Mouse (Mus musculus) cerebellum, postnatal 10 days (tissue): Measurements from ENCODE around the gene Smad5.

ENCODE experiments used
- DNase-seq, 2 experiments: peaks; one replicate each; pipeline ENCODE4 v3.0.0; 2021; ENCODE audit warnings: mixed read lengths in 2 of 2

Gene Smad5

GRCm38 (mm10) chr13:56703222-56703870, 536 bp downstream of the Smad5 start:
- peak; percentile 84 to 85 for DNase-seq

- peak; percentile 33 to 39 for DNase-seq
These were observed 1.1 kb downstream of the Smad5 start for GRCm38 (mm10) chr13:56703871-56704321.

GRCm38 (mm10) chr13:56704596-56704995, 1.8 kb downstream of the Smad5 start:
- DNase-seq: no peak

- DNase-seq: no peak
These were observed 4.3 kb downstream of the Smad5 start for GRCm38 (mm10) chr13:56707111-56707510.

- DNase-seq: peak; percentile 35 to 44
These were observed 4.8 kb downstream of the Smad5 start for GRCm38 (mm10) chr13:56707606-56708005.

- DNase-seq: no peak
These were observed 7.8 kb downstream of the Smad5 start for GRCm38 (mm10) chr13:56710620-56711019.

GRCm38 (mm10) chr13:56712221-56712620, 9.4 kb downstream of the Smad5 start:
- no peak for DNase-seq

- DNase-seq: no peak
These were observed 23.7 kb downstream of the Smad5 start for GRCm38 (mm10) chr13:56726551-56726950.

- no peak for DNase-seq
These were observed 26.2 kb downstream of the Smad5 start for GRCm38 (mm10) chr13:56729046-56729445.

GRCm38 (mm10) chr13:56734617-56735016, 31.8 kb downstream of the Smad5 start:
- no peak for DNase-seq

GRCm38 (mm10) chr13:56735212-56735875, 32.5 kb downstream of the Smad5 start:
- DNase-seq: peak; percentile 50 to 61

- DNase-seq: no peak
These were observed 36.7 kb downstream of the Smad5 start for GRCm38 (mm10) chr13:56739556-56739955.

GRCm38 (mm10) chr13:56740496-56740895, 37.7 kb downstream of the Smad5 start:
- no peak for DNase-seq

- no peak for DNase-seq
These were observed 38.9 kb downstream of the Smad5 start for GRCm38 (mm10) chr13:56741691-56742090.

- DNase-seq: no peak
These were observed 39.6 kb downstream of the Smad5 start for GRCm38 (mm10) chr13:56742325-56742901.

- no peak for DNase-seq
These were observed 44.1 kb downstream of the Smad5 start for GRCm38 (mm10) chr13:56746739-56747532.

- no peak for DNase-seq
These were observed 44.7 kb downstream of the Smad5 start for GRCm38 (mm10) chr13:56747554-56747953.

GRCm38 (mm10) chr13:56749377-56749776, 46.6 kb downstream of the Smad5 start:
- no peak for DNase-seq

GRCm38 (mm10) chr13:56751774-56752173, 49.0 kb downstream of the Smad5 start:
- no peak for DNase-seq

GRCm38 (mm10) chr13:56752474-56753191, 49.8 kb downstream of the Smad5 start:
- peak in 1 of 2 experiments; percentile 41 for DNase-seq

- peak in 1 of 2 experiments; percentile 36 for DNase-seq
These were observed 50.6 kb downstream of the Smad5 start, which contains the start of gene Gm45623 for GRCm38 (mm10) chr13:56753192-56753951. TSS of gene Gm45623 (minus strand) at chr13:56753827.

GRCm38 (mm10) chr13:56755871-56756270, 53.1 kb downstream of the Smad5 start:
- DNase-seq: peak; percentile 54 to 61
